Mouse (Mus musculus) lung, postnatal 0 days (tissue): ENCODE measurements around the gene Rabep1.

Experiments
- CTCF ChIP-seq: IDR thresholded peaks from 2 replicates; pipeline ENCODE4 v1.5.1; 2016; ENCODE audit warnings: antibody characterized with exemption, mild to moderate bottlenecking
- EP300 ChIP-seq: IDR thresholded peaks from 2 replicates; pipeline ENCODE4 v1.6.1; 2016; ENCODE audit warnings: antibody characterized with exemption, mild to moderate bottlenecking, control low read depth

DNA sequence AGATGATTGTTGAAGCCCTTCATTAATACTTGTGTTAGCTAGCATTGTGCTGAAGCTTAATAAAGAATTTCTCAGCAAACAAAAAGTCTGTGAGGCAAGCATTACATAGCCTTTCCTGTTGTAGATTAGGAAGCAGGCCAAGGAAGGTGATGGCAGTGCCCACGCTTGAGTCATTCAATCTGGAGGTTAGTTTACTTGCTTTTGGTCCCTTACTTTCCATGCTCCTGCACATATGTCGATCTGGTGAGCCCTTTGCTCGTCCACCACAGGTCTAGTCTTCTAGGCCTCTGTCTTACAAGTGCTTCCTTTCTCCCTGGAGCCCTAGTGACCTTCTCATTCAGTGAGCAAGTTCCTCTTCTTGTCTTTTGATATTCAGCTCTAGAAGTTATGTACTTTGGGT is 62.1 kb downstream of the Rabep1 start:
- TF ChIP-seq EP300 (no peak), CTCF (no peak)
